Mouse (Mus musculus) megakaryocyte, embryonic 14.5 days (primary cell): Measurements from ENCODE around the gene Guk1.

Experiments used
- FLI1 ChIP-seq: IDR thresholded peaks from 2 replicates; pipeline ENCODE4 v1.6.1; 2012; ENCODE audit warnings: low read length, inconsistent platforms, mixed read lengths
- GATA1 ChIP-seq: IDR thresholded peaks from 3 replicates; pipeline ENCODE4 v1.6.1; 2012; ENCODE audit warnings: mixed read lengths, low read length, inconsistent platforms, borderline replicate concordance

DNA sequence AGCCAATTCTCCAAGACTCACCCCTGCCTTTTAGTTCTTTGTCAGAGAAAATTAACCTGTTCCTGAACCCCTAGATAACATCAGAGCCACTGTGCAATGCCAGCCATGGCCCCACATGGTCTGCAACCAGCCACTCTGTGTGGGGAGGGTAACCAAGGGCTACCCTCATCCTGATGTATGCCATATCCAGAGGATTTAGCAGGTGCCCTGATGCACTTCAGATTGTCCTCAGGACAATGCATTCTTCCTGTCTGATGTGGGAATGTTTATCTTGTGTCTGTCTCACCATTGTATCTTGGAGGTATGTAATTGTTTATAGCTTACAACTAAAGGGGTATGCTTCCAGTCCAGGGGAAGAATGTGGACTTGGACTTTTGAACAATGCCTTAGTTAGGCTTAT lies 4.2 kb upstream of the Guk1 start:
- TF ChIP-seq GATA1, result no peak
- no peak for TF ChIP-seq FLI1
